Mouse (Mus musculus): Measurements from ENCODE around the gene Klhl42.

Gene Klhl42

DNA sequence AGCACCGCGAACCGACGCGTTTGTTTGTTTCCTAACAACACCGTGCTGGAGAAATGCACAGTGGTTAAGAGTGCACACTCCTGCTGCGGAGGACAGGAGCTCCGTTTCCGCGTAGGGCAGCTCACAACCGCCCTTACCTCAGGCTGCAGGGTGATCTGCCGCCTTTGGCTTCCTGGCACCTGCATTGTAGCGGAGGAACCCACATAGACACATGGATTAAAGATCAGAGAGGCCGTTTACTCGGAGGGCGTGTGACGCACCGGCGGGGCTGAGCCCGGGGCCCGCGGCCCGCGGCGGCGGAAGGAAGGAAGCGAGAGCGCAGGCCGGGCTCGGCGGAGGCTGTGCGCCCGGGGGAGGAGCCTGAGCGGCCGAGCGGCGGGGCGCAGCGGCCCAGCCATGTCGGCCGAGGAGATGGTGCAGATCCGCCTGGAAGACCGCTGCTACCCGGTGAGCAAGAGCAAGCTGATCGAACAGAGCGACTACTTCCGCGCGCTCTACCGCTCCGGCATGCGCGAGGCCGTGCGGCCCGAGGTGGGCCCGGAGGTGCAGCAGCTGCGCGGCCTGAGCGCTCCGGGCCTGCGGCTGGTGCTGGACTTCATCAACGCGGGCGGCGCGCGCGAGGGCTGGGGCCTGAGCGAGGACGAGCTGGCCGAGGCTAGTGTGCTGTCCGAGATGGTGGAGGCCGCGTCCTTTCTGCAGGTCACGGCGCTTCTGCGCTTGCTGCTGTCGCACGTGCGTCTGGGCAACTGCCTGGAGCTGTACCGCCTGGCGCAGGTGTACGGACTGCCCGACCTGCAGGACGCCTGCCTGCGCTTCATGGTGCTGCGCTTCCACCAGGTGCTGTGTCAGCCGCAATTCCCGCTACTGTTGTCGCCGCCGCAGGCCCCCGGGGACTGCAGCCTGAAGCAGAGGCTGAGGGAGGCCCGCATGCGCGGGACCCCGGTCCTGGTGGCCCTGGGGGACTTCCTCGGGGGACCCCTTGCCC, at the start of gene Klhl42:
Klhl42 (plus strand) TSS at position 244 of the 985 bp plus-strand sequence.
- peak; percentile 61 to 74 for DNase-seq (ENCODE audit: low spot score in 2 of 2)

DNA sequence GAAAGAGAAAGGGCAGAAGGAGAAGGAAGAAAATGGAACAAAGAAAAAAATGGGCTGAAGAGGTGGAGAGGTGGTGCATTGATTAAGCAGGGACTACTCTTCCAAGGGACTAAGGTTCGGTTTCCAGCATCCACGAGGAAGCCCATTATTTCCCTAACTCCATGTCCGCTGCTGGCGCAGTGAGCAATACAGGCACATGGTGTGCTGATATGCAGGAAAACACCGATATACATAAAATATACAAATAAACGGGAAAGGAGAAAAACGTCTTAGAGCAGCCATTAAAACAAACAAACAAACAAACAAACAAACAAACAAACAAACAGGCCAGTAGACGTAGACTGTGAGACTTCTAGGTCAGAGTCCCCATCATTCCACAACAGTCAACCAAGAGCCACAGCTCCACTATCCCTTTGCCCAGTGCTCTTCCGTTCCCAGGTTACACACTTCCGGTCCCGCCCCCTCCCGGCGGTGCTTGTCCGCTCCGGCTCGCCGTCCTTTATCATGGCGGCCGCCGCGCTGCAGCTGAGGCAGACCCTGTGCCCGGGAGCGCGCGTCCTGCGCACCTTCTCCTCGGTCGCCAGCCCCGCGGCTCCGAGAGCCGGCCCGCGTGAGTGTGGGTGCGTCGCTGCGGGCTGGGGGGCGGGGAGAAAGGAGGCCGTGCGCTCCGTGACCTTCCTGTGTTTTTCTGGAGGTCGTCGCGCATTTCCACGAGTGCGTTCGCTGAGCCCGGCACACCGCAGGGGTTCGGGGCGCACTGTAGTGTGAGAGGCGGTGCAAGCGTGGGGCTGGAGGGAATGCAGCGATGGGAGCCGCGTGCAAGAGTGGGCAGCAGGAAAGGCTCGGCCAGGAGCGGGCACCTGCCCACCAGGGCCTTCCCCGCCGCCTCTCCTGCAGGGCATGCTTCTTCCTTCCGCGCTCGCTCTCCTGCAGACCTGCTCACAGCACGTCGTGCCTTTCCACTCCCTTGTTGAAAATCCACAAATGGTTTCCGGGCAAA, 48.6 kb upstream of the Klhl42 start, which contains the start of gene Mrps35:
Mrps35 (plus strand) TSS at position 474 of the 1,000 bp plus-strand sequence.
- peak; percentile 92 for DNase-seq (ENCODE audit: low spot score in 2 of 2)

GRCm38 (mm10) chr6:147043633-147044032, 47.5 kb upstream of the Klhl42 start:
- DNase-seq (ENCODE audit: low spot score in 2 of 2) = no peak

DNA sequence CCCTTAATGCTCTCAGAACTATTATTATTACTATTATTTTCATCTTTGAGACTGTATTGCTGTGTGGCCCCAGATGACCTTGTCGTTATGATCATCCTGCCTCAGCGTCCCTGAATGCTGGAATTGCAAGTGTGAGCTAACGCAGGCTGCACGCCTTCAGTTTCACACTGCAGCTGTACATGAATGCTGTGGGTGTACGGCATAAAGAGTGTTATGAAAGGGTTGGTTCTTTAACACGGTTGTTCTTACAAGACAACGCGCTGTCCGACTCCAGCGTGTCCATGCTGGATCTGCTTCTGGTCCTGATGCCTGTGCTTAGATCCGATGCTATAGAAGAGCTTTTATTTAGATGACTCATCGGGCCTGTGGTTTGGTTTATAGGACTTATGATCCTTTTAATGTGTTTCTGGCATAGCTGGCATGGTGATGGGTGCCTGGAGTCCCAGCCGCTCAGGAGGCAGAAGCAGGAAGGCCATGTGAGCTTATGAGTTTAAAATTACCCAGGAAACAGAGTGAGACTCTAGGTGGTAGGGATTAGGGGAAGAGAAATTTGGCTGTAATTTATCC, 41.9 kb upstream of the Klhl42 start:
- peak in 1 of 2 experiments; percentile 33 for DNase-seq (ENCODE audit: low spot score in 2 of 2)

DNA sequence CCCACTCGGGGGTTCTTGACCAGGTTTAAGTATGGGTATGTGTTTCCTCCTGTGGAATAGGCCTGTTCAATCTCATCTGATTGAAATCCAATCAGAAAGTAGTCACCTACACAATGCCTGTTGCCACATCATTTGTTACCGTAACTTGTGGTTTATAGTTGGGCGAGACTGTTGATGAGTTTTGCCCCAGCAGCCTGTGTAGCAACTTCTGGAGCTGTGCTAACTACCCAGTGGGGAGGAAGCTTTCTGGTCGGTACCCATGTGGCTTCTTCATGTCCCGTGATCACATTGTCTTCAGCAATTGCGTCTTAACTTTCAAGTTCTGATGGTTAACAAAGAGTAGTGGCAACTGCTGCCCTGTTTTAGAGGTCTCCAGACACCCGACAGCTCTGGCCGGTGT, 39.5 kb upstream of the Klhl42 start:
- DNase-seq (ENCODE audit: low spot score in 2 of 2) = no peak

DNA sequence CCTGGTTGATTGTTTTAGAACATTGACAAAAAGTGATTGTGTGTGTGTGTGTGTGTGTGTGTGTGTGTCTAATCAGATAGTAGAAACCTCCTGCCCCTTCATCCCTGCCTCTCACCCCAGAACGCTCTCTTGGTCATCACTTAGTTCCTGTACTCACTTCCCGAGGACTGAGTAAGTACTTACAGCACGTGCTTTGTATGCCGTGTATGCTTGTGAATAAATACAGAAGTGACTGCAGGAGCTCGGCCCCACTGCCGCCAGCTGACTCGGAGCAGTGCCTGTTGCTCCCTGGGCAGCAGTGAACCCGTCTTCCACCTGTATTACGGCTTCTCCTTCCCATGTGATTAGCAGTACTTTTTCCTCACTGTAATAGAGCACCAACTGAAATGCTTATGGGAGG, 38.7 kb upstream of the Klhl42 start:
- DNase-seq (ENCODE audit: low spot score in 2 of 2) = no peak

- DNase-seq (ENCODE audit: low spot score in 2 of 2) = no peak
Observed at GRCm38 (mm10) chr6:147053785-147054646, 37.2 kb upstream of the Klhl42 start.

DNA sequence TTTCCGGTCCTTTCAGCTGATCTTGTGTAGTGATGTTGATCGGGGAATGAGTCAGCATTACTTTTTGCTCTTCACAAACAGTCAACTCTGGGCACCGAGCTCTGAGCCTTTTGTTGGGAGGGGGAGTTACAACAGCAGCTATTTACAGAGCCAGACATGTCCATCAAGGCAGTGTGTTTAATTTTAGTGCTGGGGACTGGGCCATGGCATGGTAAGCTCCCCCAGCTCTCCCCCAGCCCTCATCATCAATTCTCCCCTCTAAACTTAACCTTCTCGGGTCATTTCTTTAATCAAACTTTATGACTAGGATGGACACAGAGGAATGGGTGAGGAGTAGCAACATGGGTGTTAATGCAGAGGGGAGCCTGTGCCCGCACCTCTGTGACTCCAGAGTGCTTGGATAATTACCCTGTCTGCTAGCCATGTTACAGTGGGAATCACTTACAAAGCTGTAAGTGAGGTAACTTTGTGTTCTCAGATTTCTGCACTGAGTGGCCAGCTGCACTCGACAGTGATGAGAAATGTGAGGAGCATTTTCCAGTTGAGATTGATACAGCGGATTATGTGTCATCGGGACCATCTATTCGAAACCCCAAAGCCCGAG, 35.7 kb upstream of the Klhl42 start:
- no peak for DNase-seq (ENCODE audit: low spot score in 2 of 2)

- no peak for DNase-seq (ENCODE audit: low spot score in 2 of 2)
Observed at GRCm38 (mm10) chr6:147059326-147059725, 31.9 kb upstream of the Klhl42 start.

- DNase-seq (ENCODE audit: low spot score in 2 of 2) = no peak
Observed at GRCm38 (mm10) chr6:147061630-147062029, 29.5 kb upstream of the Klhl42 start.

DNA sequence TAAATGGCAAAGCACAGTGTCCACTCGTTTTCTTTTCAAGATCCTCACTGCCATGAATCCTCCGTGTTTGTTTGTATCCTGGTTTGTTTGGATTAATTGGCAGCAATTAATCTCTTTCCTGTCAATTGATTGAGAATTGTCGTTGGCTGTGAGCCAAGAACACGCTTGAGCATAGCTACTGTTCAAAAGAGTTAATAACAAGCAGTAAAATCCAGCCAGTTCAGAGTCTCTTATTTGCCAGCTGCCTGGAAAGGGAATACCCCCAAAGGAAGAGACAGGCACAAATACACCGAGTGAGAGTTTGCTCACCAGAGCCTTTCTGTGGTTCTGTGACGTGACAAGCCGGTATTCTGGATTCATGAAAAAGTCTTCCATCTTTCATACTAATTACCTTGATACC, 29.1 kb upstream of the Klhl42 start:
- DNase-seq (ENCODE audit: low spot score in 2 of 2) = no peak

- DNase-seq (ENCODE audit: low spot score in 2 of 2) = no peak
Observed at GRCm38 (mm10) chr6:147062694-147063093, 28.5 kb upstream of the Klhl42 start.

- DNase-seq (ENCODE audit: low spot score in 2 of 2) = no peak
Observed at GRCm38 (mm10) chr6:147064226-147064943, 26.8 kb upstream of the Klhl42 start.

- DNase-seq (ENCODE audit: low spot score in 2 of 2) = no peak
Observed at GRCm38 (mm10) chr6:147064944-147065261, 26.3 kb upstream of the Klhl42 start.

DNA sequence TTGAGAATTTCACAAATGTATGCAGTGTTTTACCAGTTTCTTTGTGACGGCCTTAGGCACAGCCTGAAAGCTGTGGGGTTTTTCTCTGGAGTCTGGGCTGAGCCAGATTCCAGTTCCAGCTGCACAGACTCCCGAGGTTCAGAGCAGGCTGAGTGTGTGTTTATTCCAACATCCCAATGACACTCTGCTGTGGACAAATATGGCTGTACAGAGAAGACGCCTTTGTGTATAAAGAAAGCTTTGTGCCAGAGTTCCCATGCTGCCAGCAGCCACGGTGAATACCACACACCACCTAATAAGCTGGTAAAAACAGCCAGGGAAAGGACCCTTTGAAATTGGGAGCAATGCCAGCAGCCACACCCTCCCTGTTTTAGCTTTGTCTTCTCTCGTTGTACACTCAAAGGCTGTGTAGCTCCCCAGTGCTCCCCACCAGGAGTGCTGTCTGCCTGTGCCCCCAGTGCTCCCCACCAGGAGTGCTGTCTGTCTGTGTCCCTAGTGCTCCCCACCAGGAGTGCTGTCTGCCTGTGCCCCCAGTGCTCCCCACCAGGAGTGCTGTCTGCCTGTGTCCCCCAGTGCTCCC, 15.3 kb upstream of the Klhl42 start:
- no peak for DNase-seq (ENCODE audit: low spot score in 2 of 2)

GRCm38 (mm10) chr6:147076878-147077277, 14.3 kb upstream of the Klhl42 start:
- DNase-seq (ENCODE audit: low spot score in 2 of 2) = no peak

GRCm38 (mm10) chr6:147079919-147080318, 11.3 kb upstream of the Klhl42 start:
- no peak for DNase-seq (ENCODE audit: low spot score in 2 of 2)

DNA sequence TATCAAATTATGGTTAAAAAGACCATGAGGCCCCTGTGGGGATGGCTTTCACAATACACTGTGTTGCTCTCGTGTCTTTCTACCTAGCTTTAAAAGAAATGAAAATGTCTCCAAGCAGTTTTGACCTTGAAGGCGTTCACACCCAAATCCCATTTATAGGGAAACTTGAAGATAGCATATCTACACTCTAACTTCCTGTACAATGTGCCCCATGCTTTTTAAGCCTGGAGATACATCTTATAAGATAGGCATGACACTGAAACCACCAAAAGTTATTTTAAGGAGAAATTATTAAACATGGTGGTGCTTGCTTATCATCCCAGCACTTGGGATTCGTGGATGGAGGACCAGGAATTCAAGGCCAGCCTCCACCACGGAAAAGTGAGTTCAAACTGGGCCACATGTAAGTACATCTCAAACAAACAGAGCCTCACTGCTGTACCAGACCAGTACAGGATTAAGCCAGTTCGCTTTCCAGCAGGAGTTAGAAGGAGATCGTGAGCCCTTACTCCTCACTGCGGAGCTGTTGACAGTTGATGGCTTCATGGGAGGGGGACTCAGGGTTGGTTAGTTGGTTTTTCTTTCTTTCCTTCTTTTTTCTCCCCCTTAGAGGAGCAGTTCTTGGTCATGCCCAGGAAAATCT, 5.7 kb upstream of the Klhl42 start:
- no peak for DNase-seq (ENCODE audit: low spot score in 2 of 2)

All from right cerebral cortex, adult 2 months (tissue).